Mouse (Mus musculus): ENCODE data around the gene Lamp2.

DNA sequence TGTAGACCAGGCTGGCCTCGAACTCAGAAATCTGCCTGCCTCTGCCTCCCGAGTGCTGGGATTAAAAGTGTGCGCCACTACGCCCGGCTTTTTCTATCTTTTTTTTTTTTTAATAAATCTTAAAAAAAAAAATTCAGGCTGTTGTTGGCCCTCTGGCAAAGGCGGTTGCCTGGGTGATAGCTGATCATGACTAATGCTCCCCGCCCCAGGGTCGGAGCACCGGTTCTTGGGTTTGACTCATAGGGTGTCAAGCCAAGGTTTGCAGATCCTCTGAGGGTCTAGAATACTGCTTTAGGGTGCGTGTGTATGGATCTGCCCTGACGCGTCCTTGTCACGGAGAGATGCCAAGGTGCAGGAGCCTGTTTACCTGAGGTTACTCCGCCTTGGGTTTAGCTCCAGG lies 48.6 kb upstream of the Lamp2 start:
- no peak for TF ChIP-seq CTCF (IDR thresholded peaks at IDR 0.05; ENCODE audit: low read depth)
- TF ChIP-seq EP300 (optimal IDR thresholded peaks at IDR 0.05) = no peak
